Comparison of ENCODE assay signal across 21 mouse cellular contexts in the genomic region with DNA sequence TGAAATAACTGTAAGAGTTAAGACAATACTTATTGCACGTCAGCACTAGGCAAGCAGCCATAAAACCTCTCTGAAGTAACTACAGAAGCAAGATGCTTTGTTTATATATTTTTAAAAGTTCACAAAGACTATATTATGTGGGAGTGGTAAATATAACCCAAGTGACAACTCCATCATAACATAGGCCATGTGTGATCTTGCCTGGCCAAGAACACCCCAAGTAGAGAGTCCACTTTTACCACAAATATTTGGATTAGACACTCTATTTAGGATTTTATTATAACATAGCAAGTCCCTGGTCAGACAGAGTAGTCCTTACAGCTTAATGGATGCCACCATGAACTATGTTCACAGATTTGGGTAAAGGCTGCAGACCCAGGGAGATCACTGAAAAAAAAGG. TPM values are rescaled to one million over a fixed set of nuclear protein-coding genes. Genes with fewer than 3 reads are reported as not detected.
"Had no signal": no experiment of that assay in that cellular context is flagged by ENCODE, and none has a peak within 500 bp of the region (broad histone marks: within the 10 kb centered on the region; RNA-seq: fewer than 3 reads in every experiment).

No protein-coding gene starts in this region.

- H3K4me3 ChIP-seq: limb, embryonic 15.5 days; liver, embryonic 12.5 days; midbrain, embryonic 10.5 days; midbrain, embryonic 12.5 days; myocyte; neural tube, embryonic 13.5 days; neural tube, embryonic 15.5 days had no signal

- H3K9ac ChIP-seq: limb, embryonic 15.5 days; liver, embryonic 12.5 days; liver, embryonic 14.5 days; midbrain, embryonic 12.5 days; neural tube, embryonic 13.5 days; neural tube, embryonic 15.5 days had no signal

- H3K4me1 ChIP-seq: limb, embryonic 15.5 days; liver, embryonic 12.5 days; midbrain, embryonic 10.5 days; midbrain, embryonic 12.5 days; neural tube, embryonic 13.5 days; neural tube, embryonic 15.5 days had no signal

- H3K36me3 ChIP-seq: limb, embryonic 15.5 days; liver, embryonic 12.5 days; midbrain, embryonic 10.5 days; midbrain, embryonic 12.5 days; neural tube, embryonic 13.5 days; neural tube, embryonic 15.5 days had no signal

- H3K27ac ChIP-seq: limb, embryonic 15.5 days; liver, embryonic 12.5 days; liver, embryonic 14.5 days; midbrain, embryonic 10.5 days; midbrain, embryonic 12.5 days; neural tube, embryonic 13.5 days; neural tube, embryonic 15.5 days had no signal

- DNase-seq: lung, adult 18-20 months; lung, postnatal 4 days; midbrain, embryonic 14.5 days; retina, postnatal 1 day; right cerebral cortex, adult 18-20 months; right cerebral cortex, postnatal 25 days; right cerebral cortex, postnatal 4 days; spleen, adult 18-20 months; thymus, adult 18-20 months; thymus, postnatal 14 days; thymus, postnatal 36 days had no signal

- ATAC-seq: liver, embryonic 12.5 days; midbrain, embryonic 16.5 days had no signal

- H3K9me3 ChIP-seq: limb, embryonic 15.5 days; liver, embryonic 12.5 days; midbrain, embryonic 10.5 days; midbrain, embryonic 12.5 days; neural tube, embryonic 13.5 days; neural tube, embryonic 15.5 days had no signal

- H3K4me2 ChIP-seq: limb, embryonic 15.5 days; liver, embryonic 12.5 days; midbrain, embryonic 12.5 days; neural tube, embryonic 13.5 days; neural tube, embryonic 15.5 days had no signal

- H3K27me3 ChIP-seq: liver, embryonic 12.5 days; midbrain, embryonic 12.5 days; neural tube, embryonic 15.5 days had no signal

RNA-seq across cellular contexts. Expression of a gene that starts 52.3 kb away (rescaled TPM):
- polyA plus RNA-seq: liver, adult 2 months; liver, embryonic 14.5 days; midbrain, embryonic 10.5 days; midbrain, embryonic 14.5 days; midbrain, embryonic 16.5 days had no signal
